Mouse (Mus musculus) cortical plate, adult 2 months (tissue): ENCODE measurements around the gene Ndc1.

Experiments used
- CTCF ChIP-seq: fragments of 200-500 bp; IDR thresholded peaks from 2 replicates; pipeline ENCODE4 v1.5.1; 2011; ENCODE audit warnings: mild to moderate bottlenecking, control low read depth, low read length; ENCODE audit not compliant: insufficient read depth; ENCODE audit errors: extremely low read depth
- POLR2A ChIP-seq: fragments of 200-500 bp; IDR thresholded peaks from 2 replicates; pipeline ENCODE4 v1.6.1; 2011; ENCODE audit warnings: mild to moderate bottlenecking, low read length, control low read depth; ENCODE audit not compliant: insufficient read depth; ENCODE audit errors: extremely low read depth

GRCm38 (mm10) chr4:107362755-107363154, 4.8 kb upstream of the Ndc1 start:
- TF ChIP-seq POLR2A (no peak), CTCF (no peak)
